Mouse (Mus musculus) forebrain, embryonic 10.5 days (tissue): ENCODE measurements around the gene Pigv. TPM values are rescaled to one million over a fixed set of nuclear protein-coding genes. Genes with fewer than 3 reads are reported as not detected.
A peak's percentile ranks its signal among the peaks of the same experiment; 100 is the strongest.
"Not testable (repeated sequence)": the region's sequence is repeated elsewhere in the genome, so short reads cannot be mapped to it uniquely, and the experiment has no call there.

Experiments
- DNase-seq: peaks from one replicate; pipeline ENCODE4 v3.0.0-alpha.2; 2017; ENCODE audit warnings: low spot score; ENCODE audit errors: extremely low spot score
- H3K27ac ChIP-seq: fragments of 300-500 bp; sonication (generic); 2 replicates; pipeline ENCODE4 v1.5.1; 2016; ENCODE audit warnings: mild to moderate bottlenecking
- H3K27me3 ChIP-seq: fragments of 300-500 bp; sonication (generic); 2 replicates; pipeline ENCODE4 v1.6.1; 2016; ENCODE audit warnings: mild to moderate bottlenecking; ENCODE audit not compliant: poor library complexity, severe bottlenecking
- H3K36me3 ChIP-seq: fragments of 300-500 bp; sonication (generic); replicated peaks from 2 replicates; pipeline ENCODE4 v1.6.1; 2016; ENCODE audit warnings: mild to moderate bottlenecking, moderate library complexity
- H3K4me1 ChIP-seq: fragments of 300-500 bp; sonication (generic); 2 replicates; pipeline ENCODE4 v1.6.1; 2016
- H3K4me3 ChIP-seq: fragments of 300-500 bp; sonication (generic); 2 replicates; pipeline ENCODE4 v1.5.1; 2016; ENCODE audit warnings: mild to moderate bottlenecking, moderate library complexity
- H3K9me3 ChIP-seq: fragments of 300-500 bp; sonication (generic); 2 replicates; pipeline ENCODE4 v1.6.1; 2016; ENCODE audit warnings: mild to moderate bottlenecking, moderate library complexity
- WGBS: fragments of 180-500 bp; shearing (Covaris S2); methylation state at CpG from one replicate; pipeline ENCODE4 v1.1.7; 2016; 5-methylcytosine and 5-hydroxymethylcytosine counted together
- polyA plus RNA-seq: library from polyadenylated mRNA; unstranded; fragments of >200 nt; fragmentation: Nextera tagmentation; extraction: Ambion mirVana; gene quantifications from 2 replicates; pipeline ENCODE4 v1.2.1, GENCODE M21; 2016

The Pigv gene
- polyA plus RNA-seq, 1 experiment from 2014 or later = 17.3 TPM

DNA sequence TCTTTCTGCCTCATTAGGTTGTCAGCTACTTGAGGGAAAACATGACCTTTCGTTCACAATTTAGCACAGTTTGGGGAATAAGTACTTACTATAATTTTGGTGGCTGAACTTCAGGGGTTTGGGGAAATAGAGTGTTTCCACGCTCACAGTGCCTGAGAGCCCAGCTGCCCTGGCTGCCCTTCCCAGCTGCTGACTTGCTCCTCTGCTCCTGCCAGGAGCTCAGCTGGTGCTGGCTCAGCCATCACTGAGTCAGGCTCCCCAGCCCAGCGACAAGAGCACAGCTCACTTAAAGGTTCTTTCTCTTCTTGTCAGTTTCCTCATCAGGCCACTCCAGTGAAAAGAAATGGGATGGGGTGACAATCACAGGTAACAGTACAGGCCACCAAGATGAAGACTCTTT lies 3.9 kb downstream of the Pigv start:
- H3K4me1 ChIP-seq = peaks cover 48% of the 10 kb centered on the region
- no peaks in the 10 kb centered on the region for H3K9me3 ChIP-seq
- no peak overlapping the region for H3K4me3 ChIP-seq
- peaks cover 28% of the 10 kb centered on the region for H3K36me3 ChIP-seq
- no peak for DNase-seq
- WGBS = 85% methylated on average over 3 of the region's 3 CpGs
- H3K27me3 ChIP-seq = no peaks in the 10 kb centered on the region
- H3K27ac ChIP-seq = no peak overlapping the region

DNA sequence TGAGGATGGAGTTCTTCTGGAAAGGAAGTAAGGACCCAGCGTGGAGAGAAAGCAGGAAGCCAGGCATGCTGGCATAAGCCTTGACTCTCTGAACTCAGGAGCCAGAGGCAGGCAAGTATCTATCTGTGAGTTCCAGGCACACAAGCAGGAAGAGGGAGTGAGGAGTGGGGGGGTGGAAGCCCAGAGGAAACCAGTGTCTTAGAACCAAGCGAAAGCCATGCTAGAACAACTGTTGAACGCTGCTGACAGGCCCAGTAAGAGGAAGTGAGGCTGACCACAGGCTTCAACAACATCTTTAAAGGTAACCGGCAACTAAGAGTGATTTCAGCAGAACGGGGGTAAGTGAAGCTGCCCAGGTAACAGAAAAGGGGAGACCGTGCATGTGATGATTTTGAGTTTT lies 6.2 kb downstream of the Pigv start:
- H3K27me3 ChIP-seq = no peaks in the 10 kb centered on the region
- H3K4me3 ChIP-seq = no peak overlapping the region
- WGBS = 80% methylated on average over 6 of the region's 6 CpGs
- H3K9me3 ChIP-seq = no peaks in the 10 kb centered on the region
- DNase-seq = no peak
- H3K4me1 ChIP-seq = peaks cover 26% of the 10 kb centered on the region
- peaks cover 37% of the 10 kb centered on the region for H3K36me3 ChIP-seq
- H3K27ac ChIP-seq = no peak overlapping the region

DNA sequence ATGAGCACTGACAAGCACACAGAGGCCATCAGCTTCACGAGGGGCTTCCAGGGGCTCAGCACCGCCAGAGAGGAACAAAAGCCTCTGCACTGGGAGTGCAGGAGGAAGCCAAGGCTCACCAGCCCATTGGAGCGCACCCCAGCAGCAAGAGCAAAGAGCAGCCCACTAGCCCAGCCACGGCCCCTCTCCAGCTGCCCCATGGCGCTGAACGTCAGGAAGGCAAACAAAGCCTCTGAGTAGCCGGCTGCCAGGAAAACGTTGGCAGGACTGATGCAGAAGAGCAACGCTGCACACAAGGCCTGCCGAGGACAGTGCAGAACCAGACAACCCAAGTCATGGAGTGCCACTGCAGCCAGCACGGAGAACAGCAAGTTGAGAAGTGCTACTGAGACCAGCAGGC lies 7.3 kb downstream of the Pigv start:
- Histone ChIP-seq H3K9me3 (no peaks in the 10 kb centered on the region), H3K36me3 (peaks cover 37% of the 10 kb centered on the region), H3K27ac (peak overlapping the region; percentile 4), H3K27me3 (no peaks in the 10 kb centered on the region), H3K4me1 (peaks cover 27% of the 10 kb centered on the region), H3K4me3 (no peak overlapping the region)
- no peak for DNase-seq
- 60% methylated on average over 11 of the region's 11 CpGs for WGBS

DNA sequence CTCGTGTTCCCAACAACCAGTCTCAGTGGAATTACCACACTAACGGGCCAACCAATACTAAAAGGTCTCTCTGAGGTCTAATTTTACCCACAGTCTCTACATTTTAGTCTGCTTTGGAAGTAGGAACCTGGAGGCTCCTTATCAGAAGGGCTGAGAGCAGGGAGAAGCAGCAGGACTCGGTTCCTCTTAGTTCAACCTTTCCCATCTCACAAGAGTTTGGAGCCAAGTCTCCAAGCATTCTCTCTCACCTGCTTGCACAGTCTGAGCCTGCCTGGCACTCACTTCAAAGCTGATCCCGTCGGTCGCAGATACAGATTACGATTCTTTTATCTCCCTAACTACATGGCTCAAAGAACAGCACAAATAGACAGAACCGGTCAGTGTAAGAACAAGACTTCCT lies 9.5 kb downstream of the Pigv start:
- Histone ChIP-seq H3K36me3 (peaks cover 32% of the 10 kb centered on the region), H3K4me3 (no peak overlapping the region), H3K27ac (no peak overlapping the region), H3K4me1 (peaks cover 42% of the 10 kb centered on the region), H3K9me3 (no peaks in the 10 kb centered on the region), H3K27me3 (no peaks in the 10 kb centered on the region)
- DNase-seq = no peak
- 89% methylated on average over 8 of the region's 8 CpGs for WGBS

DNA sequence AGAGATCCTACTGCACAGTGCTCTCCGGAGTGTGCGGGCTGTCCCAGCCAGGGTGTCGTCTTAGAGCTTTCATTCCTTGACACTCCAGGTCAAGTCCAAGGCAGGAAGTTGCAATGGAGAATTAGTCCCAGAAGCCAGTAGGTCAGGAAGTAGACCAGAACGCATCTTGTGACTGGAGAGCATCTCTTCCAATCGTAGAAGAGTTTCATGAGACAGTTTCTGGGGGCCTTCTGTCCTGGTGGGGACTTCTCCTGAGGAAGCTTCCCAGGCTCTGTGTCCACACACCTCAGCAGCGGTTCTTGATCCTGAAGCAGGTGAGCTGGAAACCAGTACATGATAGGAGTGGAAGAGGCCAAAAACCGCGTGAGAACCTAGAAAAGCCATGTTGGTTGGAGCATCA lies 10.0 kb downstream of the Pigv start:
- 91% methylated on average over 8 of the region's 8 CpGs for WGBS
- H3K27me3 ChIP-seq = no peaks in the 10 kb centered on the region
- no peaks in the 10 kb centered on the region for H3K9me3 ChIP-seq
- no peak overlapping the region for H3K4me3 ChIP-seq
- peaks cover 30% of the 10 kb centered on the region for H3K36me3 ChIP-seq
- peaks cover 44% of the 10 kb centered on the region for H3K4me1 ChIP-seq
- no peak for DNase-seq
- no peak overlapping the region for H3K27ac ChIP-seq

DNA sequence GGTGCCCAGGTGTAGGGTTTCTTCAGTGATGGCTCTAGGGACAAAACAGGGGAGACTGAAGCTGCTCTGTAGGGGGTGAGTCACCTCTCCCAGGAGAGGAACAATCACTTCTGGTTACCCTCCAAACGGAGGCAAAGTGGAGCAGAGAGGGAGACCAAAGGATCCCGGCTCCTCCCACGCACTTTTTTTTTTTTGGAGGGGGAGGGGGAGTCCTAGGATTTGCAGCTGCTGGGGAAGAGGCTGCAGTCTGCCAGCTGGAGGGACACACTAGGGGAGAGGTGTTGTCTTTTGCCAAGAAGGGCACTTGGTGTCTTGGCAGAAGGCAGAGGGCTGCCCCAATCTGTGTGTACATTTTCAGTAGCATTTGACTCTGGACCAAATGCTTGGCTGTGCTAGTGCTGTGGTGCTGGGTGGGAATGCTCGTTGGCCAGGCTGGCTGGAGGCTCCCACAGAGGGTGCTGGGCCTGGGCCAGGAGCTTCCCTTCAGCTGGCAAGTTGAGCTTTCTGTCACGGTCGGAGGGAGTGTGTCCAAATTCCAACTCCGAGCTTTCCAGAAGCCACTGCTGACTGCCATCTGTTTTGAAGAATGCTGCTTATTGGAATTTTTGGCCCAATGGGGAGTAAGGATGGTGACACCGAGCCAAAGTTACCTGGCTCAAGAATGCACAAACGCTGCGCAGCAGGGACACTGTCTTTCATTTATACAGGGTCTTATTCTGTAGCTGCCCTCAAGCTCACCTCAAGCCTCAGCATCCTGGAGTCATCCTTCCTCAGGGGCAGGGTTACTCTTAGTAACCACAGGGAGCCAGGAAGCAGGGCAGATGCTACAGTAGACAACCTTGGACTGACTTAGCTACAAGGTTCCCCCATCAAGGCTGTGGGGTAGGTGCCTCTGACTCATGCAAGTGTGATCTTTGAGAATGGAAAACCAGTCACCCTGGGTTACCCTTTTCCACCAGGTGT lies 12.0 kb downstream of the Pigv start:
- 26% methylated on average over 10 of the region's 10 CpGs for whole genome bisulfite sequencing

DNA sequence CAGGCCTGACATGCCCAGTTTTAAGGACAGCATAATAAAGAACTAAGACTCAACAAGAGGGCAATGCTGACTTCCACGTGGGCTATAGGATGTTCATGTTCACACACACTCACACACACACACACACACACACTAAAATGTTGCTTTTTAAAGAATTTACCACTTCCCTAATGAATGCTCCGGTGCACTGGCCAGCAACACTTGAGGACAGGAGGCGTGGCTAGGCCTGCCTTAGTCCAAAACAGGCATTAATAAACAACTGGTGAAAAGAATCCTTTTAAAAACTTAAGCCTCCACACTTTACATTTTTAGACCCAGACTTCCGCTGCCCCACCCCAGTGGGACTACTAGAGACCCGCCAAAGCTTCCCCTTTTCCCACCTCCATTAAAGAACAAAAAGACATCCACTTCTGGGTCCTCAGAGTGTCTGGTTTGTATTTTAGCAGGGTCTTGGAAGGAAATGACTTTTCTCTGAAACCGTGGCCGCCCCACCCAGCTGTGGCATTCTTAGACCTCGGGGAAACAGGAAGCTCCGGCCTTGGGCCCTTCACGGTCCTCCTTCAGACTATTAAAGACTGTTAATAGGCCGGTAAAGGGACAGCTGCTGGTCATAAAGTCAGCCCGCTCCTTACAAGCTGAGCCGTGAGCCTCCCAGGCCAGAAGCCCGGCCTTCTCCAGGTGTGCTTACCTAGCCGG lies 12.8 kb downstream of the Pigv start:
- Histone ChIP-seq H3K4me3 (peak overlapping the region; percentile 26), H3K4me1 (peaks cover 44% of the 10 kb centered on the region), H3K27me3 (no peaks in the 10 kb centered on the region), H3K9me3 (no peaks in the 10 kb centered on the region), H3K27ac (peak overlapping the region; percentile 84), H3K36me3 (peaks cover 13% of the 10 kb centered on the region)
- WGBS = 12% methylated on average over 15 of the region's 15 CpGs
- DNase-seq = no peak

More for the DNA sequence above, 12.0 kb downstream of the Pigv start:
- no peak for DNase-seq
- no peaks in the 10 kb centered on the region for H3K27me3 ChIP-seq
- peak overlapping the region; percentile 26 for H3K4me3 ChIP-seq
- H3K36me3 ChIP-seq = peaks cover 22% of the 10 kb centered on the region
- H3K27ac ChIP-seq = peak overlapping the region; percentile 84
- H3K4me1 ChIP-seq = peaks cover 52% of the 10 kb centered on the region
- no peaks in the 10 kb centered on the region for H3K9me3 ChIP-seq

DNA sequence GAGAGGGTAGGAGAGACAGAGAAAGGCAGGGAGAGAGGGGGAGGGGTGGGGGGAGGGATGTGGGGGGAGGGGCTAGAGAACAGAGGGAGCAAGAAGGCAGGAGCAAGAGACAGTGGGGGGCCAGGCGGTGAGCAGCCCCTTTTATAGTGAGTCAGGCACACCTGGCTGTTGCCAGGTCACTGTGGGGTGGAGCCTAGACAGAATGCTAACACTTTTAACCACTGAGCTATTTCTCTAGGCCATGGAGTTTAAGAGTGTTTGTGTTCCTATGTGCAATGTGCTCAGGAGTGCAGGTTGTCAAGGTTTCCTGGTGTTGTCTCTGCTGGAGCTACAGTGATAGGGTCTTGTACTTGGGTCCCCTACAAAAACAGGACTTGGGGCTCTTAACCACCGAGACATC lies 13.7 kb downstream of the Pigv start:
- Histone ChIP-seq H3K36me3 (peaks cover 9% of the 10 kb centered on the region), H3K27me3 (no peaks in the 10 kb centered on the region), H3K27ac (peak overlapping the region; percentile 84), H3K4me3 (no peak overlapping the region), H3K4me1 (peaks cover 44% of the 10 kb centered on the region), H3K9me3 (no peaks in the 10 kb centered on the region)
- no peak for DNase-seq
- 30% methylated on average over 2 of the region's 2 CpGs for WGBS

DNA sequence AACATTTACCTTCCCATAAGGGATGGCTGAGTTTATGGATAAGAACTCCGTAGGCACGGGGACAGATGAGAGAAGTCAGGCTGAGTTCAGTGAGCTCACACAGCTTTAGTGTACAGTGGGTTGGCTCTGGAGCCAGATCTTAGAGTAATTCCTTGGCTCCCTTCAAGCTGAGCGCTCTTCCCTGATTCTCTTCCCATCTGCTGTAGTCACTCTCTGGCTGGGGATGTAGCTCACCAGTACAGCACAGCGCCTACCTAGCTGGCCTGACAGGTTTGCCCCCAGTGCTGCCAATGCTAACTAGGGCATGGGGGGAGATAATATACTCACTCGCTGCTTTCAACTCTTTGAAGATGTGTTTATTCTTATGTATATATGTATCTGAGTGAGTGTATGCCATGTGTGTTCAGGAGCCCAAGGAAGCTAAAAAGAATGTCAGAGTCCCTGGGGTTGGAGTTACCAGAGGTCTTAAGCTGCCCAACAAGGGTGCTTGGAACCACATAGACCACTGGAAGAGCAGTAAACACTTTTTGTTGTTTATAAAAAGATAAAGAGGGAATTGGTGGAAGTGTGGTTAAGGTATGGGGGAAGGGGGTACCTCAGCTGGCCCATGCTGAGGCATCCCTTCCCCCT lies 14.5 kb downstream of the Pigv start:
- Histone ChIP-seq H3K27ac (no peak overlapping the region), H3K4me1 (peaks cover 44% of the 10 kb centered on the region), H3K27me3 (no peaks in the 10 kb centered on the region), H3K9me3 (no peaks in the 10 kb centered on the region), H3K4me3 (no peak overlapping the region), H3K36me3 (peaks cover 9% of the 10 kb centered on the region)
- 49% methylated on average over 5 of the region's 5 CpGs for WGBS
- DNase-seq = no peak

DNA sequence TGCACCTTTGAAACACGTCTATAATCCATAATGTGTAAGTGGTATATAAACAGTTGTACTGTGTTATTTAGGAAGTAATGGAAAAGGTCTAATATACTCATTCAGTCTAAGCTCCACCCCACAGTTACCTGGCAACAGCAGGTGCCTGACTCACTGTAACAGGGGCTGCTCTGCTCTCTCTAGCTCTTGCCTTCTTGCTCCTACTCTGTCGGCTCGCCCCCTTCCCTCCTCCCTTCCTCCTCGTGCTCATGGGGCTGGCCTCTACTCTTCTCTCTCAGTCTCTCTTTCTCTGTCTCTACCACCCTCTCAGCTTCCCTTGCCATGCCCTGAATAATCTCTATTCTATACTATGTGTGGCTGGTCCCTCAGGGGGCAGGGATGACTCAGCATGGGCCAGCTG lies 15.4 kb downstream of the Pigv start:
- 29% methylated on average over 4 of the region's 4 CpGs for WGBS
- Histone ChIP-seq H3K4me3 (no peak overlapping the region), H3K27ac (no peak overlapping the region), H3K27me3 (no peaks in the 10 kb centered on the region), H3K36me3 (peaks cover 2% of the 10 kb centered on the region), H3K4me1 (peaks cover 44% of the 10 kb centered on the region), H3K9me3 (no peaks in the 10 kb centered on the region)
- DNase-seq = no peak

DNA sequence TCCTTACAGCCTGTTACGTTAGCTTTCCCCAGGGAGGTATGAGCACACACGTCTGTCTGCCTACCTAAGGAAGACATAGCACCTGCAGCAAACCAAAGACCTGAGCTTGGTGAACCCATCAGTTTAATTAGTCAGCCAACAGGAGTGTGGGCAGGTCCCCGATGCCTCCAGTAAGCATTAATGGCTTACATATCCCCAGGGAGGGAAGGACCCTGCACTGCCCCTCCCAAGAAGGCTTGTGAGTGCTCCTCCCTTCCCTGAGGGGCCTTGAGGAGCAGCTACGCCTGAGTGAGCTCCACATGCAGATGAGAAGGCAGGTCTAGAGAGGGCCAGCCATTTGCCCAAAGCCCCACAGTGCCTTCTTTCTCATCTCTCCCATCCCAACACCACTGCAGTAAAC lies 16.2 kb downstream of the Pigv start:
- H3K4me1 ChIP-seq = peaks cover 48% of the 10 kb centered on the region
- no peaks in the 10 kb centered on the region for H3K9me3 ChIP-seq
- no peaks in the 10 kb centered on the region for H3K36me3 ChIP-seq
- no peak overlapping the region for H3K27ac ChIP-seq
- WGBS = 52% methylated on average over 4 of the region's 4 CpGs
- H3K27me3 ChIP-seq = no peaks in the 10 kb centered on the region
- no peak for DNase-seq
- H3K4me3 ChIP-seq = no peak overlapping the region

DNA sequence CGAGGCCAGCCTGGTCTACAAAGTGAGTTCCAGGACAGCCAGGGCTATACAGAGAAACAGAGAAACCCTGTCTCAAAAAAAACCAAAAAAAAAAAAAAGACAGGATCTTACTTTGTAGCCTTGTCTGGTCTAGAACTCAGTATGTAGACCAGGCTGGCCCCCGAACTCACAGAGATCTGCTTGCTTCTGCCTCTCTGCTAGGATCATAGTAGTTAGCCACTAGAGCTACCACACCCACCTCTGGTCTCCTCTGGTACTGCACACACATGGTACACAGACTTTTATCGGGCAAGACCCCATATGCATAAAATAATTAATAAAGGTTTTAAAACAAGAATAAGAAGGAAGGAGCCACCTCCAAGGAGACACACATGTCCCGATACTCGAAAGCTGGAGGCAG lies 18.4 kb downstream of the Pigv start:
- 94% methylated on average over 5 of the region's 5 CpGs for WGBS

DNA sequence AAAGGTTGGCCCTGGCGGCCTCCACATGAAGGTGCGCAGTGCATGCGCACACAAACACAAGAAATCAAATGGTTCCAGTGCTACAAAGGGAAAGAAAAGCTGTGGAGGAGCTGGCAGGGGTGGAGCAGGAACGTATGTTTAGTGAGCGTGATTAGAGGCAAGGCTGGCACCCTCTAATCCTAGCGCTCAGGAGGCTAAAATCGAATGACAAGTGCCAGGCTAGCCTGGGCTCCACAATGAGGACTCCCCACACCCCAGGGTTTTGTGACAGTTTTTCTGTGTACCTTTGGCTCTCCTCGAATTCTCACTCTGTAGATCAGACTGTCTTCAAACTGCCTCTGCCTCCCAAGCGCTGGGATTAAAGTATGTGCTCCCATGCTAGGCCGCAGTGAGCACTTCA lies 19.7 kb downstream of the Pigv start:
- Histone ChIP-seq H3K4me1 (peaks cover 19% of the 10 kb centered on the region), H3K27ac (no peak overlapping the region), H3K9me3 (no peaks in the 10 kb centered on the region), H3K36me3 (no peaks in the 10 kb centered on the region), H3K4me3 (no peak overlapping the region), H3K27me3 (no peaks in the 10 kb centered on the region)
- DNase-seq = no peak
- 75% methylated on average over 10 of the region's 10 CpGs for WGBS

More for the DNA sequence above, 18.4 kb downstream of the Pigv start:
- not testable (repeated sequence) for DNase-seq, H3K4me3 ChIP-seq, H3K9me3 ChIP-seq, H3K36me3 ChIP-seq, H3K27me3 ChIP-seq, H3K27ac ChIP-seq
- H3K4me1 ChIP-seq = peaks cover 32% of the 10 kb centered on the region
